Mouse (Mus musculus): ENCODE data around the gene Pkn2. TPM values are rescaled to one million over a fixed set of nuclear protein-coding genes. Genes with fewer than 3 reads are reported as not detected.

Gene Pkn2
- polyA plus RNA-seq, 1 experiment from 2014 or later, result 43.1 TPM

- DNase-seq (ENCODE audit: low spot score), result peak; percentile 96
- H3K27ac ChIP-seq (ENCODE audit: low read depth, low read length), result peak within 1 kb of the TSS; percentile 78
- no peaks in the 10 kb centered on the region for H3K36me3 ChIP-seq (ENCODE audit: control insufficient read depth, insufficient read depth, low read length)
- WGBS, result under 1% methylated on average over 64 of the region's 64 CpGs
- H3K27me3 ChIP-seq (ENCODE audit: control insufficient read depth, insufficient read depth, low read length), result no peaks in the 10 kb centered on the region
- peak; percentile 98 for ATAC-seq (ENCODE audit: insufficient read depth, low FRiP score, low TSS enrichment)
- no peaks in the 10 kb centered on the region for H3K9me3 ChIP-seq (ENCODE audit: control insufficient read depth, low read length)
- H3K4me1 ChIP-seq (ENCODE audit: control insufficient read depth, insufficient read depth, low read length), result peaks cover 5% of the 10 kb centered on the region
- peak within 1 kb of the TSS; percentile 94 for H3K9ac ChIP-seq (ENCODE audit: low read length)
- peak within 1 kb of the TSS; percentile 89 for H3K4me3 ChIP-seq (ENCODE audit: low read depth, low read length)
- peak within 1 kb of the TSS; percentile 50 for H3K4me2 ChIP-seq (ENCODE audit: low read depth)
Measured at GRCm38 (mm10) chr3:142764995-142765777, 116.6 kb downstream of the Pkn2 start, which contains the start of gene Gtf2b. Gene Gtf2b, plus strand, starts transcription at chr3:142765045.

GRCm38 (mm10) chr3:142760356-142760755 lies 121.4 kb downstream of the Pkn2 start:
- Histone ChIP-seq H3K4me1 (ENCODE audit: control insufficient read depth, insufficient read depth, low read length) (no peaks in the 10 kb centered on the region), H3K27me3 (ENCODE audit: control insufficient read depth, insufficient read depth, low read length) (no peaks in the 10 kb centered on the region), H3K9ac (ENCODE audit: low read length) (no peak overlapping the region), H3K36me3 (ENCODE audit: control insufficient read depth, insufficient read depth, low read length) (no peaks in the 10 kb centered on the region), H3K9me3 (ENCODE audit: control insufficient read depth, low read length) (no peaks in the 10 kb centered on the region), H3K4me2 (ENCODE audit: low read depth) (no peak overlapping the region), H3K27ac (ENCODE audit: low read depth, low read length) (no peak overlapping the region), H3K4me3 (ENCODE audit: low read depth, low read length) (no peak overlapping the region)
- ATAC-seq (ENCODE audit: insufficient read depth, low FRiP score, low TSS enrichment) (no peak), DNase-seq (ENCODE audit: low spot score) (no peak)
- 66% methylated on average over 6 of the region's 6 CpGs for WGBS

GRCm38 (mm10) chr3:142758593-142758992 lies 123.2 kb downstream of the Pkn2 start:
- no peaks in the 10 kb centered on the region for H3K4me1 ChIP-seq (ENCODE audit: control insufficient read depth, insufficient read depth, low read length)
- H3K4me2 ChIP-seq (ENCODE audit: low read depth), result no peak overlapping the region
- no peaks in the 10 kb centered on the region for H3K27me3 ChIP-seq (ENCODE audit: control insufficient read depth, insufficient read depth, low read length)
- no peak for DNase-seq (ENCODE audit: low spot score)
- no peak overlapping the region for H3K27ac ChIP-seq (ENCODE audit: low read depth, low read length)
- H3K36me3 ChIP-seq (ENCODE audit: control insufficient read depth, insufficient read depth, low read length), result no peaks in the 10 kb centered on the region
- H3K9ac ChIP-seq (ENCODE audit: low read length), result no peak overlapping the region
- no peak overlapping the region for H3K4me3 ChIP-seq (ENCODE audit: low read depth, low read length)
- no peaks in the 10 kb centered on the region for H3K9me3 ChIP-seq (ENCODE audit: control insufficient read depth, low read length)
- ATAC-seq (ENCODE audit: insufficient read depth, low FRiP score, low TSS enrichment), result no peak
- 88% methylated on average over 7 of the region's 7 CpGs for WGBS

GRCm38 (mm10) chr3:142757841-142758240 lies 124.0 kb downstream of the Pkn2 start:
- ATAC-seq (ENCODE audit: insufficient read depth, low FRiP score, low TSS enrichment) (no peak), DNase-seq (ENCODE audit: low spot score) (no peak)
- no peak overlapping the region for H3K27ac ChIP-seq (ENCODE audit: low read depth, low read length)
- 69% methylated on average over 12 of the region's 12 CpGs for WGBS
- H3K27me3 ChIP-seq (ENCODE audit: control insufficient read depth, insufficient read depth, low read length), result no peaks in the 10 kb centered on the region
- H3K4me2 ChIP-seq (ENCODE audit: low read depth), result no peak overlapping the region
- no peak overlapping the region for H3K9ac ChIP-seq (ENCODE audit: low read length)
- no peaks in the 10 kb centered on the region for H3K9me3 ChIP-seq (ENCODE audit: control insufficient read depth, low read length)
- H3K4me1 ChIP-seq (ENCODE audit: control insufficient read depth, insufficient read depth, low read length), result no peaks in the 10 kb centered on the region
- H3K4me3 ChIP-seq (ENCODE audit: low read depth, low read length), result no peak overlapping the region
- H3K36me3 ChIP-seq (ENCODE audit: control insufficient read depth, insufficient read depth, low read length), result no peaks in the 10 kb centered on the region

GRCm38 (mm10) chr3:142755132-142755867 lies 126.5 kb downstream of the Pkn2 start:
- no peak overlapping the region for H3K27ac ChIP-seq (ENCODE audit: low read depth, low read length)
- no peaks in the 10 kb centered on the region for H3K36me3 ChIP-seq (ENCODE audit: control insufficient read depth, insufficient read depth, low read length)
- ATAC-seq (ENCODE audit: insufficient read depth, low FRiP score, low TSS enrichment) (no peak), DNase-seq (ENCODE audit: low spot score) (no peak)
- H3K4me3 ChIP-seq (ENCODE audit: low read depth, low read length), result no peak overlapping the region
- 90% methylated on average over 18 of the region's 18 CpGs for WGBS
- H3K4me1 ChIP-seq (ENCODE audit: control insufficient read depth, insufficient read depth, low read length), result no peaks in the 10 kb centered on the region
- H3K27me3 ChIP-seq (ENCODE audit: control insufficient read depth, insufficient read depth, low read length), result no peaks in the 10 kb centered on the region
- H3K9ac ChIP-seq (ENCODE audit: low read length), result no peak overlapping the region
- H3K4me2 ChIP-seq (ENCODE audit: low read depth), result no peak overlapping the region
- H3K9me3 ChIP-seq (ENCODE audit: control insufficient read depth, low read length), result no peaks in the 10 kb centered on the region

GRCm38 (mm10) chr3:142749131-142749530 lies 132.7 kb downstream of the Pkn2 start:
- H3K4me1 ChIP-seq (ENCODE audit: control insufficient read depth, insufficient read depth, low read length), result no peaks in the 10 kb centered on the region

GRCm38 (mm10) chr3:142747673-142748072 lies 134.1 kb downstream of the Pkn2 start:
- no peaks in the 10 kb centered on the region for H3K36me3 ChIP-seq (ENCODE audit: control insufficient read depth, insufficient read depth, low read length)
- no peaks in the 10 kb centered on the region for H3K9me3 ChIP-seq (ENCODE audit: control insufficient read depth, low read length)
- no peak overlapping the region for H3K4me2 ChIP-seq (ENCODE audit: low read depth)
- H3K4me1 ChIP-seq (ENCODE audit: control insufficient read depth, insufficient read depth, low read length), result no peaks in the 10 kb centered on the region
- DNase-seq (ENCODE audit: low spot score) (no peak), ATAC-seq (ENCODE audit: insufficient read depth, low FRiP score, low TSS enrichment) (no peak)
- whole genome bisulfite sequencing, result 95% methylated on average over 7 of the region's 7 CpGs
- H3K4me3 ChIP-seq (ENCODE audit: low read depth, low read length), result no peak overlapping the region
- H3K9ac ChIP-seq (ENCODE audit: low read length), result no peak overlapping the region
- no peaks in the 10 kb centered on the region for H3K27me3 ChIP-seq (ENCODE audit: control insufficient read depth, insufficient read depth, low read length)
- H3K27ac ChIP-seq (ENCODE audit: low read depth, low read length), result no peak overlapping the region

More at GRCm38 (mm10) chr3:142749131-142749530, 132.7 kb downstream of the Pkn2 start:
- 91% methylated on average over 16 of the region's 16 CpGs for WGBS
- no peaks in the 10 kb centered on the region for H3K36me3 ChIP-seq (ENCODE audit: control insufficient read depth, insufficient read depth, low read length)
- no peak overlapping the region for H3K4me2 ChIP-seq (ENCODE audit: low read depth)
- no peak for ATAC-seq (ENCODE audit: insufficient read depth, low FRiP score, low TSS enrichment)
- H3K9me3 ChIP-seq (ENCODE audit: control insufficient read depth, low read length), result no peaks in the 10 kb centered on the region
- H3K4me3 ChIP-seq (ENCODE audit: low read depth, low read length), result no peak overlapping the region
- H3K27me3 ChIP-seq (ENCODE audit: control insufficient read depth, insufficient read depth, low read length), result no peaks in the 10 kb centered on the region
- H3K9ac ChIP-seq (ENCODE audit: low read length), result no peak overlapping the region
- DNase-seq (ENCODE audit: low spot score), result no peak
- no peak overlapping the region for H3K27ac ChIP-seq (ENCODE audit: low read depth, low read length)

GRCm38 (mm10) chr3:142745076-142745475 lies 136.7 kb downstream of the Pkn2 start:
- Histone ChIP-seq H3K27ac (ENCODE audit: low read depth, low read length) (no peak overlapping the region), H3K9me3 (ENCODE audit: control insufficient read depth, low read length) (no peaks in the 10 kb centered on the region), H3K27me3 (ENCODE audit: control insufficient read depth, insufficient read depth, low read length) (no peaks in the 10 kb centered on the region), H3K9ac (ENCODE audit: low read length) (no peak overlapping the region), H3K4me1 (ENCODE audit: control insufficient read depth, insufficient read depth, low read length) (no peaks in the 10 kb centered on the region), H3K36me3 (ENCODE audit: control insufficient read depth, insufficient read depth, low read length) (no peaks in the 10 kb centered on the region), H3K4me3 (ENCODE audit: low read depth, low read length) (no peak overlapping the region), H3K4me2 (ENCODE audit: low read depth) (no peak overlapping the region)
- 98% methylated on average over 2 of the region's 2 CpGs for WGBS
- DNase-seq (ENCODE audit: low spot score), result no peak
- no peak for ATAC-seq (ENCODE audit: insufficient read depth, low FRiP score, low TSS enrichment)

All from neural tube, embryonic 11.5 days (tissue).